Mouse (Mus musculus): ENCODE measurements around the gene Ly6g6f.

GRCm38 (mm10) chr17:35064378-35064877 lies 21.0 kb downstream of the Ly6g6f start:
- no peak for TF ChIP-seq POLR2A (IDR thresholded peaks at IDR 0.05; ENCODE audit: low read depth, low read length)
- TF ChIP-seq CTCF (IDR thresholded peaks at IDR 0.05; ENCODE audit: extremely low read depth, insufficient read length, insufficient replicate concordance, low read depth, low read length) = no peak

Data from small intestine, adult 2 months (tissue).